Mouse (Mus musculus): ENCODE data around the gene Rab39b. TPM values are rescaled to one million over a fixed set of nuclear protein-coding genes. Genes with fewer than 3 reads are reported as not detected.

The Rab39b gene
- polyA plus RNA-seq (2012; fragmentation: generic; extraction: Trizol): 1.6 TPM
- long read RNA-seq, experiment 1: 0 reads
- long read RNA-seq, experiment 2, transcript Rab39b-201 (2 exons, 3,401 nt): major isoform, 6 of 8 reads
- long read RNA-seq, experiment 2, partial matches to known transcripts: 0 of 8 reads
- long read RNA-seq, experiment 2, other reads (novel, unspliced or antisense): 2 of 8 reads

DNA sequence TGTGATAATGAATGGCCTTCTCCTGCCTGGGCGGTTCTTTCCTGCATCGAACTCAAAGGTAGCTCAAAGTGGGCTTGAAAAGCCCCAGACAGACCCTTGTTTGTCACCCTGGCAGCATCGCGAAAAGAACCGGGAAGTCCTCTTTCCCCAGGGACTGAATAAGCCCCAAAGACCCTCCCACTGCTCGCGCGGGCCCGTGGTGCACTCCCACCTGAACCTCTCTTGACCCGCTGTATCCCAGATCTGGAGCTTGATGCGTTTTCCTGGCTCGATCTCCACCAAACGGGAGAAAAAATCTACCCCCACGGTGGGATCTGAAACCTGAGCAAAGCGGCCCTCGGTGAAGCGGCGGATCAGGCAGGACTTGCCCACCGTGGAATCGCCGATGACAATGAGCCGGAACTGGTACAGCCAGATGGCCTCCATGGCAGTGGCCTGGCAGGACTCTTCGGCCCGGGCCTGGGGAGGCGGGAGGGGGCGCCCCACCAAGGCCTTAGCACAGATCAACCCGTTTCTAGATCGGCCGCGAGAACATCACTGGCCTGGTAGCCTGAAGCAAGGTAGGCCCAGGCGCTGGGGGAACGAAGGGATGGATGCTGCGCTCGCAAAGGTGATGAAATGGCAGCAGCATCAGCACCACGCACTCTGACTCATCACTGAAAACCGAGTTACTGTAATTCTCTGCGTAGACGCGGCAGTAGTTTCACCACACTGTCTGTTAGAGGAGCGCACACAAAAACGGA is at the start of gene Rab39b:
TSS of gene Rab39b (minus strand) at position 650 of the 743 bp plus-strand sequence.
- H3ac ChIP-seq (ENCODE audit: control insufficient read depth, insufficient read length, low read depth): peak within 1 kb of the TSS; percentile 31
- H3K27me3 ChIP-seq (ENCODE audit: control insufficient read depth, insufficient read depth, insufficient read length): no peaks in the 10 kb centered on the region
- H3K36me3 ChIP-seq (ENCODE audit: control insufficient read depth, insufficient read depth): no peaks in the 10 kb centered on the region
- no peaks in the 10 kb centered on the region for H3K79me3 ChIP-seq (ENCODE audit: low read depth)
- peak within 1 kb of the TSS; percentile 26 for H3K4me3 ChIP-seq (ENCODE audit: insufficient read depth, poor library complexity, severe bottlenecking)
- no peaks in the 10 kb centered on the region for H3K79me2 ChIP-seq (ENCODE audit: control insufficient read depth, insufficient read depth)
- TF ChIP-seq CEBPB (IDR thresholded peaks at IDR 0.05; ENCODE audit: low read depth) (peak; percentile 56), MYOD1 (IDR thresholded peaks at IDR 0.05; ENCODE audit: control insufficient read depth, insufficient read length, low read depth) (no peak)

DNA sequence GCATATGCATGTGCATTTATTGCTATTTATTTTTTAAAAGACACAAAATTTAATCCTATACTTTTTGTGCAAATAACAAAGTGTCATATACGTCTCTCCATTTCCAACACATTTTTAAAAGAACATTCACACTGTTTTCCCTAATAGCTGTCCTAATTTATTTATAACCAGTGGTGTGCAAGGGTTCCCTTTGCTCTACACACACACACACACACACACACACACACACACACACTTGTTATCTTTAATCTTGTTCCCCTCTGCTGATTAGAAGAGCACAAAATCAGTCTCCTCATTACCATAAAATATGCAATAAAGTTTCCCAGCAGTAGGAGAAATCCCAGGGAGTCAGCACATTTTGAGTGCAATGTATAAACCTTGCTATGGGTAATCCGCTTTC is 508 bp upstream of the Rab39b start:
- TF ChIP-seq MAX (IDR thresholded peaks at IDR 0.05) (no peak), MYOD1 (IDR thresholded peaks at IDR 0.05; ENCODE audit: control insufficient read depth, insufficient read length, low read depth) (no peak), CTCF (IDR thresholded peaks at IDR 0.05; ENCODE audit: control insufficient read depth, insufficient read depth, insufficient read length) (no peak), USF1 (IDR thresholded peaks at IDR 0.05; ENCODE audit: low read depth) (no peak), MYOG (IDR thresholded peaks at IDR 0.05; ENCODE audit: control insufficient read depth, extremely low read depth, insufficient read length) (no peak), FOSL1 (IDR thresholded peaks at IDR 0.05; ENCODE audit: insufficient read depth, low read length, poor library complexity, severe bottlenecking) (no peak), CEBPB (IDR thresholded peaks at IDR 0.05; ENCODE audit: low read depth) (no peak)
- H3K79me3 ChIP-seq (ENCODE audit: low read depth): no peaks in the 10 kb centered on the region
- no peak overlapping the region for H3K4me3 ChIP-seq (ENCODE audit: insufficient read depth, poor library complexity, severe bottlenecking)
- H3ac ChIP-seq (ENCODE audit: control insufficient read depth, insufficient read length, low read depth): no peak overlapping the region
- no peaks in the 10 kb centered on the region for H3K27me3 ChIP-seq (ENCODE audit: control insufficient read depth, insufficient read depth, insufficient read length)
- no peaks in the 10 kb centered on the region for H3K36me3 ChIP-seq (ENCODE audit: control insufficient read depth, insufficient read depth)
- no peaks in the 10 kb centered on the region for H3K79me2 ChIP-seq (ENCODE audit: control insufficient read depth, insufficient read depth)

Other genes with a start within 250 kb of the Rab39b start
- gene Fundc2, start 195.8 kb downstream of the Rab39b start, polyA plus RNA-seq (2012; fragmentation: generic; extraction: Trizol): 29.7 TPM
- gene F8, start 195.6 kb downstream of the Rab39b start, polyA plus RNA-seq (2012; fragmentation: generic; extraction: Trizol): 0.46 TPM
- gene Cmc4, start 161.6 kb downstream of the Rab39b start, polyA plus RNA-seq (2012; fragmentation: generic; extraction: Trizol): 1.6 TPM
- 0.96 TPM for gene Mtcp1, start 161.6 kb downstream of the Rab39b start, polyA plus RNA-seq (2012; fragmentation: generic; extraction: Trizol)
- 6.4 TPM for gene Brcc3, start 161.6 kb downstream of the Rab39b start, polyA plus RNA-seq (2012; fragmentation: generic; extraction: Trizol)
- gene Vbp1, start 63.9 kb downstream of the Rab39b start, polyA plus RNA-seq (2012; fragmentation: generic; extraction: Trizol): 27.0 TPM

All from C2C12 (cell line).